In genomic region chrX:153937346-153937745, GRCm38 (mm10) we compare ENCODE assay signal across 28 mouse cellular contexts.
DNase-seq lines count a peak whose midpoint lies in the region; ATAC-seq and TF ChIP-seq lines count a peak whose summit lies in the region.
"Had no signal": no experiment of that assay in that cellular context is flagged by ENCODE, and none has a peak within 500 bp of the region (broad histone marks: within the 10 kb centered on the region; RNA-seq: fewer than 3 reads in every experiment).

No protein-coding gene starts in this region.

- no peak overlapping the region for H3K9ac ChIP-seq in forebrain, embryonic 16.5 days (replicated peaks; ENCODE audit: low read depth, low read length)
- H3K9ac ChIP-seq in intestine, postnatal 0 days (ENCODE audit: low read depth, low read length) = no peak overlapping the region
- no peak overlapping the region for H3K9ac ChIP-seq in intestine, embryonic 15.5 days
- H3K9ac ChIP-seq in stomach, embryonic 16.5 days (ENCODE audit: low read length) = no peak overlapping the region
- H3K9ac ChIP-seq: embryonic facial prominence, embryonic 12.5 days; heart, embryonic 12.5 days; hindbrain, embryonic 14.5 days; liver, embryonic 15.5 days; lung, embryonic 15.5 days; midbrain, embryonic 15.5 days had no signal

- no peak overlapping the region for H3K27ac ChIP-seq in forebrain, embryonic 10.5 days
- H3K27ac ChIP-seq in forebrain, embryonic 16.5 days (ENCODE audit: low read length) = no peak overlapping the region
- H3K27ac ChIP-seq in intestine, postnatal 0 days (ENCODE audit: low read depth, low read length) = no peak overlapping the region
- H3K27ac ChIP-seq in intestine, embryonic 15.5 days = no peak overlapping the region
- H3K27ac ChIP-seq in stomach, embryonic 16.5 days (ENCODE audit: low read length) = no peak overlapping the region
- H3K27ac ChIP-seq: embryonic facial prominence, embryonic 12.5 days; hindbrain, embryonic 14.5 days; left cerebral cortex, adult 2 months; liver, embryonic 15.5 days; lung, embryonic 15.5 days; midbrain, embryonic 10.5 days; midbrain, embryonic 15.5 days had no signal

- no peaks in the 10 kb centered on the region for H3K36me3 ChIP-seq in forebrain, embryonic 10.5 days (replicated peaks)
- no peaks in the 10 kb centered on the region for H3K36me3 ChIP-seq in forebrain, embryonic 16.5 days (ENCODE audit: control insufficient read depth, insufficient read depth)
- H3K36me3 ChIP-seq in intestine, postnatal 0 days (ENCODE audit: control insufficient read depth, insufficient read depth) = no peaks in the 10 kb centered on the region
- no peaks in the 10 kb centered on the region for H3K36me3 ChIP-seq in intestine, embryonic 15.5 days
- H3K36me3 ChIP-seq in stomach, embryonic 16.5 days (ENCODE audit: control insufficient read depth, insufficient read depth, low read length) = no peaks in the 10 kb centered on the region
- H3K36me3 ChIP-seq: embryonic facial prominence, embryonic 12.5 days; G1E; heart, embryonic 12.5 days; liver, embryonic 15.5 days; lung, embryonic 15.5 days; midbrain, embryonic 10.5 days; midbrain, embryonic 15.5 days had no signal

- TF ChIP-seq CTCF in intestine, postnatal 0 days (IDR thresholded peaks at IDR 0.05; ENCODE audit: low read depth) = peak; percentile 43

- H3K4me3 ChIP-seq in forebrain, embryonic 10.5 days = no peak overlapping the region
- H3K4me3 ChIP-seq in forebrain, embryonic 16.5 days (replicated peaks; ENCODE audit: low read length) = no peak overlapping the region
- no peak overlapping the region for H3K4me3 ChIP-seq in intestine, postnatal 0 days (ENCODE audit: low read depth, low read length)
- no peak overlapping the region for H3K4me3 ChIP-seq in intestine, embryonic 15.5 days (replicated peaks)
- no peak overlapping the region for H3K4me3 ChIP-seq in stomach, embryonic 16.5 days (replicated peaks; ENCODE audit: low read length)
- H3K4me3 ChIP-seq: embryonic facial prominence, embryonic 12.5 days; heart, embryonic 12.5 days; left cerebral cortex, adult 2 months; liver, embryonic 15.5 days; lung, embryonic 15.5 days; midbrain, embryonic 10.5 days; midbrain, embryonic 15.5 days had no signal

- ATAC-seq in forebrain, embryonic 16.5 days = no peak
- no peak for ATAC-seq in intestine, postnatal 0 days
- no peak for ATAC-seq in intestine, embryonic 15.5 days
- 0 out of 2 replicates have a peak, but pooled peaks have one; percentile 21 for ATAC-seq in stomach, embryonic 16.5 days (ENCODE audit: insufficient read depth, low FRiP score)
- ATAC-seq: inflammation-experienced regulatory T-cells, adult 6 months; midbrain, embryonic 15.5 days had no signal

- peak; percentile 5 for DNase-seq in forebrain, embryonic 10.5 days (ENCODE audit: extremely low spot score, low spot score)
- DNase-seq in ovary, adult 18-20 months (ENCODE audit: low spot score) = peak; percentile 0
- DNase-seq in ovary, postnatal 10 days (ENCODE audit: low spot score) = no peak
- no peak for DNase-seq in layer of hippocampus, adult 8-10 months (ENCODE audit: low spot score in 2 of 2)
- DNase-seq: adrenal gland, postnatal 10 days; cerebellum, adult 8-10 months; cerebellum, postnatal 36 days; gastrocnemius, postnatal 10 days; kidney, adult 2 months; kidney, postnatal 10 days; layer of hippocampus, adult 9-11 months; thymus, adult 2 months; thymus, postnatal 36 days had no signal

- H3K4me1 ChIP-seq in forebrain, embryonic 10.5 days = no peaks in the 10 kb centered on the region
- H3K4me1 ChIP-seq in forebrain, embryonic 16.5 days (replicated peaks; ENCODE audit: control insufficient read depth, insufficient read depth, low read length) = no peaks in the 10 kb centered on the region
- H3K4me1 ChIP-seq in intestine, postnatal 0 days (replicated peaks; ENCODE audit: control insufficient read depth, insufficient read depth, low read length) = no peaks in the 10 kb centered on the region
- H3K4me1 ChIP-seq in intestine, embryonic 15.5 days (replicated peaks) = no peaks in the 10 kb centered on the region
- no peaks in the 10 kb centered on the region for H3K4me1 ChIP-seq in stomach, embryonic 16.5 days (ENCODE audit: control insufficient read depth, insufficient read depth, low read length)
- H3K4me1 ChIP-seq: embryonic facial prominence, embryonic 12.5 days; heart, embryonic 12.5 days; liver, embryonic 15.5 days; lung, embryonic 15.5 days; midbrain, embryonic 10.5 days; midbrain, embryonic 15.5 days had no signal

- H3K4me2 ChIP-seq in forebrain, embryonic 16.5 days (ENCODE audit: low read length) = no peak overlapping the region
- H3K4me2 ChIP-seq in intestine, postnatal 0 days (replicated peaks; ENCODE audit: low read depth) = no peak overlapping the region
- H3K4me2 ChIP-seq in intestine, embryonic 15.5 days (replicated peaks) = no peak overlapping the region
- H3K4me2 ChIP-seq in stomach, embryonic 16.5 days (ENCODE audit: low read depth, low read length) = no peak overlapping the region
- H3K4me2 ChIP-seq: embryonic facial prominence, embryonic 12.5 days; heart, embryonic 12.5 days; hindbrain, embryonic 14.5 days; liver, embryonic 15.5 days; lung, embryonic 15.5 days; midbrain, embryonic 15.5 days had no signal

- H3K27me3 ChIP-seq in forebrain, embryonic 10.5 days (ENCODE audit: poor library complexity, severe bottlenecking) = no peaks in the 10 kb centered on the region
- H3K27me3 ChIP-seq in forebrain, embryonic 16.5 days (replicated peaks; ENCODE audit: control insufficient read depth, insufficient read depth, low read length) = no peaks in the 10 kb centered on the region
- no peaks in the 10 kb centered on the region for H3K27me3 ChIP-seq in intestine, postnatal 0 days (replicated peaks; ENCODE audit: control insufficient read depth, insufficient read depth, low read length)
- H3K27me3 ChIP-seq in intestine, embryonic 15.5 days (replicated peaks) = no peaks in the 10 kb centered on the region
- no peaks in the 10 kb centered on the region for H3K27me3 ChIP-seq in stomach, embryonic 16.5 days (ENCODE audit: control insufficient read depth, insufficient read depth, low read length)
- H3K27me3 ChIP-seq: CH12.LX; embryonic facial prominence, embryonic 12.5 days; heart, embryonic 12.5 days; liver, embryonic 15.5 days; lung, embryonic 15.5 days; midbrain, embryonic 15.5 days had no signal

- no peaks in the 10 kb centered on the region for H3K9me3 ChIP-seq in forebrain, embryonic 10.5 days
- no peaks in the 10 kb centered on the region for H3K9me3 ChIP-seq in forebrain, embryonic 16.5 days (ENCODE audit: control insufficient read depth, low read length)
- no peaks in the 10 kb centered on the region for H3K9me3 ChIP-seq in intestine, postnatal 0 days (ENCODE audit: control insufficient read depth)
- no peaks in the 10 kb centered on the region for H3K9me3 ChIP-seq in intestine, embryonic 15.5 days
- no peaks in the 10 kb centered on the region for H3K9me3 ChIP-seq in stomach, embryonic 16.5 days (replicated peaks; ENCODE audit: control insufficient read depth, low read length)
- H3K9me3 ChIP-seq: embryonic facial prominence, embryonic 12.5 days; G1E; heart, embryonic 12.5 days; liver, embryonic 15.5 days; lung, embryonic 15.5 days; midbrain, embryonic 10.5 days; midbrain, embryonic 15.5 days had no signal

Comparison
In these comparisons a context has a peak if more than half of its experiments do, and no peak if none do; other contexts are left out.
1. DNase-seq: peak in forebrain, embryonic 10.5 days (single experiment) and ovary, adult 18-20 months (single experiment); none in ovary, postnatal 10 days (single experiment) and layer of hippocampus, adult 8-10 months (0 of 2).